Mouse (Mus musculus) C2C12 (cell line): ENCODE data around the gene Mcfd2.

Source experiments
- CEBPB ChIP-seq: IDR thresholded peaks from one replicate; pipeline ENCODE4 v1.6.1; 2011; ENCODE audit warnings: low read depth, mild to moderate bottlenecking, control low read depth, moderate library complexity
- CTCF ChIP-seq: IDR thresholded peaks from one replicate; pipeline ENCODE4 v1.5.1; 2011; ENCODE audit not compliant: control insufficient read depth, insufficient read depth, insufficient read length
- FOSL1 ChIP-seq: IDR thresholded peaks from one replicate; pipeline ENCODE4 v1.8.0; 2011; ENCODE audit warnings: mild to moderate bottlenecking, low read length; ENCODE audit not compliant: poor library complexity, insufficient read depth, severe bottlenecking
- MAX ChIP-seq: IDR thresholded peaks from one replicate; pipeline ENCODE4 v1.6.1; 2011; ENCODE audit warnings: mild to moderate bottlenecking, control low read depth
- MYOD1 ChIP-seq: IDR thresholded peaks from one replicate; pipeline ENCODE4 v1.6.1; 2011; ENCODE audit warnings: low read depth; ENCODE audit not compliant: control insufficient read depth, insufficient read length
- MYOG ChIP-seq: IDR thresholded peaks from one replicate; pipeline ENCODE4 v1.6.1; 2011; ENCODE audit not compliant: control insufficient read depth, insufficient read length; ENCODE audit errors: extremely low read depth
- USF1 ChIP-seq: IDR thresholded peaks from one replicate; pipeline ENCODE4 v1.6.1; 2011; ENCODE audit warnings: low read depth, mild to moderate bottlenecking, control low read depth, moderate library complexity

DNA sequence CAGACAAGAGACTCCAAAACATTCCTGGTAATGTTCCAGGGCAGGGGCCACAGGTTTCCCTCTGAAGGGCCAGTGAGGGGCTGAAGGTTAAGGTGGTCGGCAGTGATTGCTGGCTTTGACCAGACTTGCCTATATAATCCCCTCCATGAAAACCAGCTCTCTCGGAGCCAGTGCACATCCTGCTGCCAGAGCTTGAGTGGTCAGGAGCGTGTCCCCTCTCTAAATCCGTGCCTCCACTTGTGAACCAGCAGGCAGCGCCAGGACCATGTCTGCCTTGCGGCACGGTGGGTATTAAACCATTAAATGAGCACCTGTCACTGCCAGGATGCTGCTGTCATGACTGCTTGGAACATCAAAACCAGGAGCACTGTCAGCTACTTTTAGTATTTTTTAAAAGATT, 44.8 kb upstream of the Mcfd2 start:
- TF ChIP-seq CTCF (no peak), MAX (no peak), CEBPB (no peak), MYOD1 (no peak), USF1 (no peak), MYOG (no peak), FOSL1 (no peak)
